Mouse (Mus musculus) frontal cortex, adult 2 months (tissue): ENCODE data around the gene Ube2l6. TPM values are rescaled to one million over a fixed set of nuclear protein-coding genes. Genes with fewer than 3 reads are reported as not detected.
"Not testable (repeated sequence)": the region's sequence is repeated elsewhere in the genome, so short reads cannot be mapped to it uniquely, and the experiment has no call there.

Experiments
- DNase-seq, 2 experiments: peaks; one replicate each; pipeline ENCODE4 v3.0.0; 2022; ENCODE audit warnings: low spot score in 1 of 2; ENCODE audit errors: extremely low spot score in 1 of 2
- polyA plus RNA-seq: library from polyadenylated mRNA; depleted of rRNA; stranded (reverse); fragments of >200 nt; gene quantifications from 2 replicates; pipeline ENCODE4 v1.2.3, GENCODE M21; 2012

Ube2l6 gene
- polyA plus RNA-seq, 1 experiment = 10.2 TPM

DNA sequence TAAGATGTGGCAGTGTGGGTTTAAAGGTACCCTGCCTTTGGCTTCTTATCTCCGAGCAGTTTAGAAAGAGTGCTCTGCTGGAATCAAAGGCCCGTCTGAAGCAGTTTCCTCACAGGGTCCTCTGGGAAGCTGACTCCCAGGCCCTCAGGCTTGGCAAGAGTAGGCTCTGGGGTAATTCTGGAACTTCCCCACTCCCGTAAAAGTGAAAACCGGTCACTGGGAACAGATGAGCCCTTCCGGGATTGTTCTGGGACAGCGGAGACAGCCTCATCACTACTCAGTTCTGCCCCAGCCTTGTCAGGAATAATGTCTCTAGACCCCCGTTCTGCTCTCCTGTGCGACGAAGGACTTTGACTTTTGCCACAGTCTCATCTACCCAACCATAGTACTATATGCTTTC, 8.2 kb upstream of the Ube2l6 start:
- no peak for DNase-seq

DNA sequence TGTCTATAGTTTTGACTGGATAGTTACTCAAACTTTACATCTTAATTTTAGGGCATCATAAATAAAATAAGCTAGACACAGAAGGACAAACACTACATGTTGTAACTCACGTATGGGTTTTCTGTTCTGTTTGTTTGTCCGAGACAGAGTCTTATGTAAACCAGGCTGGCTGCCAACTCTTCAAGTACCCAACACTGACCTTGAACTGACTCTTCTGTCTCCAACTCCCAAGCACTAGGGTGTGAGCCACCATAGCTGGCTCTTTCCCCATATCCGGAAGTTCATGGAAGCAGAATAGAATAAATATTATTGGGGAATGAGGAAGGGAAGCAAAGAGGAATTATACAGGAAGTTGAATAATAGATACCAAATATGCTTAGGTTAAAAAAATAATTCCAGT, 6.1 kb upstream of the Ube2l6 start:
- no peak for DNase-seq

DNA sequence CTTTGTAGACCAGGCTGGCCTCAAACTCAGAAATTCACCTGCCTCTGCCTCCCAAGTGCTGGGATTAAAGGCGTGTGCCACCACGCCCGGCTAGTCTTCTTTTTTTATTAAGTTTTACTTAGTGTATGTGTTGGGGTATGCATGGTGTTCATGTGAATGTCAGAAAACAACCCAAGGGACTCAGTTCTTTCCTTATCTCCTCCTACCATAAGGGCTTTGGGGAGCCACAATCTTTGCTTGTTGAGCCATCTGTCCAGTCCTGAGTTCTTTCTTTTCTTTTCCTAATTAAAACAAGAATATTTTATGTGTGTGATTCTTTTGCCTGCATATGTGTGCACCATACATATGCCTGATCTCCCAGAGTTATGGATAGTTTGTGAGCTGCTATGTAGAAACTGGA, 5.5 kb upstream of the Ube2l6 start:
- no peak for DNase-seq

DNA sequence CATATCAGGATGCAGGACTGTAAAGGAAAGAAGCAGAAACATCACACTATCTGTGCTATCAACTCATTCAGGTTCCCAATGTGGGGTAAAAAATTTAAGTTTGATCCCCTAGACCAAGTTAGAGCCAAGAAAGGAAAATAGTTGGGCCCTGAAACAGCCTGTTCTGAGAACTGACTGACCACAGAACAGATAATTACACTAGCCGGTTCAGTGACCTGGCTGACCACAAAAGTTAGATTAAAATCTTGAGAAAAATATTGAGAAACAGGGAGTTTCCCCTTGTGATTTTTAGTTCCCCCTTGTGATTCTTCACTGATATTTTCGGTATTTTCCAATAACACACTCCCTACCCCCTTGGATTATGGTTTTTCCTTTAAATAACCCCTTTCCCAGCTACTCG, 4.8 kb upstream of the Ube2l6 start:
- no peak for DNase-seq

DNA sequence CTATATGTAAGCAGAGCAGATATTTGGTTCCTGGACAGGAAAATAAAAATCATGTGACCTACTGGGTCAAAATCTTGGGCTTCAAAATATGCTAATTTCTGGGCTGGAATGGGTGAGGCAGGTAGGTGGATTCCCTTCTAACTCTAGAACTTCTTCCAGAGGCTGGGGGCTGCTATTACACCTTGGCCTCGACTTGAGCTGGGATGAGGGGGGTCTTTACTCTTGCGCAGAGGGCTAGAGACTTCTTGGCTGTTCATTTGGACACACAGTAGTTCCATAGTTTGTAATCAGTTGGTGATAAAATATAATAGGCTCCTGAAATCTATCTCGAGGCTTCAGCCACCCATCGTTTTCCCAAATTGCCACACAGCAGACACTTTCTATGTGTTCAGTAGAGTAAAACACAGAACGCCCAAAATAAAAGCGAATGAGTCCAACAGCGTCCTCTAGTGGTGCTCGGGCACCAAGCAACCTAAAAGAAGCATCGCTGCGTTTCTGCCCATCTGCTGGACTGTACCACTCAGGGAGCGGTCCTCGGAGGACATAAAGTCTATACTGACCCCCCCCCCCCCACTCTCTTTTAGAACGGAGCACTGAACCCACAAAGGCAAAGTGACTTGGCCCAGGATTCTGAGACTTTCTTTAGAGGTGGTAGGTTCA, 665 bp upstream of the Ube2l6 start:
- DNase-seq = peak; percentile 78 to 93

DNA sequence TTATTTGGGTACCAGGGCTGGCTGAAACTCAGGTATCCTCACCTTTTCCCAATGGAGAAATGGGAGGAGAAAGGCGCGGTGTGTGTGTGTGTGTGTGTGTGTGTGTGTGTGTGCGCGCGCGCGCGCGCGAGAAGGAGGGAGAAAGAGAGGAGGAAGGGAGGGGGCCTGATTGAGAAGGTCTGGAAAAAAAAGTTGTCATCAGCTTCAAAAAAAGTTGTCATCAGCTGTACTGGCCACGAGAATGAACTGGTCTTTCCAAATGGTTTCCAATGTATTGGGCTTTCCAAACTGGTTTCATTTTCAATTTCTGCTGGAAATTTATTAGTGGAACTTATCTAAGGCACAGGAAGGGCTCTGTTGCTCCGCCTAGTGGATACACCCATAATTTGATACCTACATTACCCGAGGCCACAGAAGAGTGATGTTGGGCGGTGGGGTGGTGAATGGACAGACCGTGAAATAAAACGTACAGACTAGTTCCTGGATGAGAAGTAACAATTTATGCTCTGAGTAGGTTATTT, 473 bp downstream of the Ube2l6 start:
- peak; percentile 41 to 82 for DNase-seq

DNA sequence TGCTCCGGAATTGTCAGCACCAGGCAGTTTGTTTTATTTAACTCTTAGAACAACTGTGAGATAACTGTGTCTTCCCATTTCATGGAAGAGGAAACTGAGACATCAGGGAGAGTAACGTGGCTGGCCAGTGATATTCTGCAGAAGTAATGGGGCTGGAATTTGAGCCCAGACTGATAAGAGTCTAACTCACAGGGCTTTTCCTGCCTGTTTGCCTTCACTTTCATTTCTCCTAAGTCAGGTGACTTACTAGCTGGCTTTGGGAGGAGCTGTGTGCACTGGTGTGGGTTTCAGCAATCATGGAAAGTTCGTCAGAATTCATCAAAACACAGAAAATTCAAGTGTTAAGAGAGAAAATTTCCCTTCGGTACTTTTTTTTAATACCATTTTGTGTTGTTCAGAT, 1.7 kb downstream of the Ube2l6 start:
- DNase-seq = no peak

DNA sequence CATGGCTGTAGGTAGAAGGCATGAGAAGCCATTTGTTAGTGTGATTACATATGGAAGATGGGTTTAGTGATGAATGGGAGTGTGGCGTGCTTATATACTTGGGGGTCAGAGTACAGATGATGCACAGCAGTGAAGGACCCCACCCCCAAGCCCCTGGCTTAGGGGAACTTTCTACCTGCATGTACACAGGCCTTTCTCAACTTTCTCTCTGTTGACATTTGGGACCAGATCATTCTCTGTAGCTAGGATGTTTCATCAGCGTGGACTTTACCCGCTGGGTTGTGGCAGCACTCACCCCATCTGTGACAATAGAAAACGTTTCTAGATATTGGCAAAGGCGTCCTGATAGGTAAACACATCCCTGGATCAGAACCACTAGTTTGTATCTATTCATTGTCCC, 2.6 kb downstream of the Ube2l6 start:
- not testable (repeated sequence) for DNase-seq

DNA sequence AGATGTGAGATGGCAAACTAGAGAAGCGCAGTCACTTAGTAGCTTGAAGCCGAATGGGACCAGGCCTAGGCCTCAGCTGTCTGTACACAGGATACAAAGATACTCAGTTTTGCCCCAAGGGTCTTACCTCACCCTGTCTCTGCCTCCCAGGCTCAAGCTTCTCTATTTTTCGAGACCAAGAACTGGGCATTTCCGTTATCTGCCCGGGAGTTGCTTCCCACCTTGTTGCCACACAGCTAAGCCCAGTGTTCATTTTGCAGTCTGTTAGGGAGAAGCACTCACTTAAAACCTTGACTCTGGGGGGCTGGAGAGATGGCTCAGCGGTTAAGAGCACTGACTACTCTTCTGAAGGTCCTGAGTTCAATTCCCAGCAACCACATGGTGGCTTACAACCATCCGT, 5.3 kb downstream of the Ube2l6 start:
- no peak for DNase-seq

DNA sequence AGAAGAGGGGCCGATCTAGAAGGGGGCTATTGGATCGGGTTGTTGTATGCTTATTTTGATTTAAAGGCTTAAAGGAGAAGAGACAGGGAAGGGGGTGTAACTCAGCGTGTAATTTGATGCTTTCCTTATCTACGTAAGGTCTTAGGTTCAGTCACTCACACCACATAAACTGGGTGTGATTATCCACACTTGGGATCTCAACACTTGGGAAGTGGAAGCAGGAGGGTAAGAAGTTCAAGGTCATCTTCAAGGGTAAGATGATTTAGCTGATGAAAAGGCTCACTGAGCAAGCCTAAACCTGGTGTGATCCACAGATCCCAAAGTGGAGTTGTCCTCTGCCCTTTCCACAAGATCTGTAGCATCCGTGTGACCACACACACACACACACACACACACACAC, 7.9 kb downstream of the Ube2l6 start:
- no peak for DNase-seq

DNA sequence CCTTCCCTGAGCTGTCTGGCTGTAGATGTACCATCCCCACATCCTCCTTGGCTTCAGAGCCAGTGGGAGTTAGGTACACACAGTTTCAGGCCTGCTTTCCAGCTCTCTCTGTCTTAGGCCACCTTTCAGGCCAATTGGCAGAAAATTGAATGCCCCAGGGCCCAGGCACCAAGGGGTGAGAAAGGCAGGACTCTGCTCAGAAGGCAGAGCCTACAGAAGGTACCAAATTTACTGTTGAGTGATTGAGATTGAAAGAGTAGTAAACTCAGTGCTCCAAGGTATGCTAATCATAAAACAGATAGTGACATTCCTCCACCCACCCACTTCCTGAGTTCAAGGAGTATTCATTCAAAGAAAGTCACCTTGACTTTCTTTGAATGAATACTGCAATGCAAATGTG, 10.7 kb downstream of the Ube2l6 start:
- DNase-seq = no peak

DNA sequence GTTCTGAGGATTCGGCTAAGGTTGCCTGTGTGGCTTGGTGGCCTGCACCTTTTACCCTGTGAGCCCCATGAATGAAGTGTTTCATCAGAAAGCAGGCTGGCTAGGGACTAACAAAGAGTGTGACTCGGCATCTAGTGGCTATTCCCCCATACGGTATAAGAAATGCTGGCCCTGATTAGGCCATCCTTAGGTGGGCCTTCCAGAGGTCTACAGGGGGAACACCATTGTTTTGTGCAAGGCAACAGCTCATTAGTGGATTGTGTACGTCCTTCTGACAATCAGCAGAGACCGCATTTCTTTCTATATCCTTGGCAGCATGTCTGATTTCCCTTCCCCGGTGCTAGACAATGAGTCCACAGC, 11.9 kb downstream of the Ube2l6 start:
- DNase-seq = no peak

DNA sequence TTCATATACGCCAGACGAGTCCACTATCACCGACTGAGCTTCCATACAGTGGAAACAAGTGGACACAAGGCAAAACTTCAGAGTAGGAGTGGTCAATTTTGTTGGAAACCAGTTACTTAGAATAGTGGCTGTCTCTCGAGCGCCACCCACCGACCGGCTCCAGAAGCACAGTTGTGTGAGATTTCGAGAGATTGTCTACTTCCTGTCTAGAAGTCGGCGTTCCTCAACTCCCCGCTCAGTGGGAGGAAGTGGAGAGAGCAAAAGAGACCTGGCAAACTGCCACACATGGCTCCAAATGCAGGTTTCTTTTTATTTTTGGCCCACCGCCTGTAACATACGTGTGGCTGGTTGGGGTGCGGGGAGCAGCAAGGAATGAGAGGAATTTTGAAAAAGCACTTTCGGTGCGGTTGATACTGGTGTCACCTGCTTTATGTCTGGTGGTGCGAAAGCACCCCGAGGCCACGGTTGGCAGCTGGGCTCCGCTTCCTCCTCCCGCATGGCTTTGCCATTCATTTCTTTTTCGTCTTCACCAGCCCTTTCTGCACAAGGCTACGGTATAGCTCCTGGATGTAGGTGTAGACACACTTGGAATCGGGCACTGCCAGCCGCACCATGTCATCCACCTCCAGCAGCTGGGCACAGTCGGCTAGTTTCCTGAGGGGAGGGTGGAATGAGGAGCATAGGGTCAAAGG, 12.4 kb downstream of the Ube2l6 start:
- peak; percentile 81 to 94 for DNase-seq

DNA sequence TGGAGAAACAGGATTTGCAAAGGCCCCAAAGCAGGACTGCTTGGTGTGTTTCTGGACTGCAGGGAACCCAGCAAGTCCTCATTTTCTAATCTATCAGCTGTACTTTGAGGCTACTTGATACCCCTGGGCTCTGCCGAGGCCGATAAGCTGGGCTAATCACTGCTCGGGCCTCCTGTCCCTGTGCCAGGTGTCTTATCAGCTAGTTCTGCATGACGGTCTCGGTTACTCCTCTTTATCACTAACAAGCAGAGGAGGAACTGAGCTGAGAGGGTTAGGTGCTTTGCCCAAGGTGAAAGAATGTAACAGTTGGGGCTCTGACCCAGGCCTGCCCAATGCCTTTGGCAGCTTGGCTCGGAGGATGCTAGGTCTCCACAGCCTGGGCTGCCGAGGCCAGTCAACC, 13.3 kb downstream of the Ube2l6 start:
- DNase-seq = no peak

DNA sequence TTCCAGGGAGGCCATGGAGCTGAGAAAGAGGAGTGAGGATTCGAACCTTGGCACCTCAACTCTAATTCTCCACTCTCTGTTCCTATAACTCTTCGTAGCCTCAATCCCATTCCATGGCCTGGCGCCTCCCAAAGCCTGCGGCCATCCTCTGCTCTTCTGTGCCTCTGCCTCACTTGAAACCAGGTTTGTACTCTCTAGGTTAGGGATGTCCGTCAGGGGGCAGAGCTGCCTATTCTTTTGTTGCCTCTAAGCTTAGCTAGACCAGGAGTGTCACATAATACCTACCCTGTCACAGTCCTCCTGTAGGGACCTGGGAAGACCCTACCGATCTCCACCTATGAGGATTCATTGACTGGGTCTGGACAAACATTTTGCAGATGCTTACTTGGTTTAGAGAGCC, 14.0 kb downstream of the Ube2l6 start:
- no peak for DNase-seq

DNA sequence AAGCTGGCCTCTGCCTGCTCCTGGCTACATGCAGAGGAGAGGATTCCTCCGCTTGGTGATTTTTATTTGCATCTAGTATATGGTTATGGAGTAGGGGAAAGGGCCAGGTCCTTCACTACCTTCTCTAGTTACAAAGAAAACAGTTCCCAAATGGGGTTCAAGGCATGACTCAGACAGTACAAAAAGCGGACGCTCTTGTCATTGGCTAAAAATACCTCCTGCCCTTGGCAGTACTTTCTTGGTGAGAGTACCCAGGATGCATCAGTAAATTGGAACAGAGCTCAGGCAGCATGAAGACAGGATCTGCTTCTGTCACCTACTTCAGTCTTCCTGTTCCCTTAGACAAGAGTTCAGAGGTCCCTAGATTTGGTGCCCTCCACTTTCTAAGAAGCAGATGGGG, 21.2 kb downstream of the Ube2l6 start:
- DNase-seq = peak; percentile 35 to 69

DNA sequence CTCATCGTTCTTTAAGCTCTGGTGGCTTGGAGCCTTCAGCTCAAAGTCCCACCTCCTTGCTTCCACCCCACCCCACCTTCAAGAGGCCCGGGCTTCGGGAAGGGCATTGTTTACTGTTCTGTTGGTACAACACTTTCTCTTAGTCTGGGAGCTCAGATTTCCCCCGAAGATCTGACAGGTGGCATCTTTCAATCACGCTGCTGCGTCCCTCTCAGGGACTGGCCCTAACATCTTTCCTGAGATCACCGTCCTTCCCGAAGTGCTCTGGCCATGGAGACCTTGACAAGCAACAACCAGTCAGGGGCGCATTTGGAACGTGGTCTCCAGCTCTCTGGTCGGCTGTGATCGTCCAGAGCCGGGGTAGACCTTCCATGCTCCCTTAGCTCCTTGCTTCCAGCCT, 23.9 kb downstream of the Ube2l6 start, which contains the start of gene Smtnl1:
Gene Smtnl1, minus strand, starts transcription at position 101 of the 400 bp plus-strand sequence.
- DNase-seq = no peak

DNA sequence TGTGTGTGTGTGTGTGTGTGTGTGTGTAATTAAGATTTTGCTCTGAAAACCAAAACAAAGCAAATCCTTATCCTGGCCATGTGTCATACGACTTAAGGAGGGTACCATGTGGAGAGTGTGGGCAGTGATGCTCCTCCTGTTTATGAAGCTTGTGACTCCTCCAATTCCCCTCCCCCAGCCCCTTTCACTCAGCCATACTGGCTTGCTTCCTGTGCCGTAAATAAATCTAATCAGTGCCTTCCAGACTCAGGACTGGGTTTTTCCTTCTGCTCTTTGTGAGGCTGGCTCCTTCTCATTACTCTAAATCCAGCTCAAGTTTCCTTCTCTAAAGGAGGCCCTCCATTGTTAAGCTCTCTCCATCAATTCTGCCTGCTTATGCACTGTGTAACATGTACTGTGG, 24.6 kb downstream of the Ube2l6 start:
- DNase-seq = no peak

DNA sequence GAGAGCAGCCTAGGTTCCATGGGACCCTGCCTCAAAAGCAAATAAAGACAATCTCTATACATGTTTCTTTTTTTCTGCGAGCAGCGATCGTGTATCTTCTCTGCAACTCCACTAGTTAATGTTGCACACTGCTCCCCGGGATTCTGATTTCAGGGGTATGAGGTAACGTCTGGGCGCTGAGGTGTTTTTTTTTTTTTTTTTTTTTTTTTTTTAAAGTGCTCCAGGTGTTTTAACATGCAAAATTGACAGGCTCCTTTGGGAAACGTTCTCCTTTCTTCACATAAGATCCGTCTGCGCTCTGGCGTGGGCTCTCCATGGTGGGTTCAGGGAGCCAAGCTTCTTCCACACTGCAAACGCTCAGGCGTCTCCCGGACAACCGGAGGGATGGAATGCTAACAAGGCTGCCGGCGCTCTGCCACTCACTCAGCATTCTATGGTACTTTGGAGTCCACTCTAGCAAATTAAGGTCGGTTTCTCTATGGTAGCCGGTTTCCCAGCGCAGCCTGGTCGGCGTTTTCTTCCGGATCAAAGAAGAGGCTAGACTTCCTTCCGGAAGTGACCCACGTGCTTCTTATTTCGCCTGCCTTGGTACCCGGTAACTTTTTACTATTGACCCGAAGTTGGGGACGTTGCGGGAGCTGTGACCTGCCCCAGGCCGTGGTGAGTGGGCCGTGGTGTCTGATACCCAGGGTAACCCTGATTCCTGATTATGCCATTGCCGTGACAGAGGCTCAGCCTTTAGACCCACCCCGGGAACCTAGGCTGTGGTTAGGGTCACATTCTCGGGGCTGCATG, 28.1 kb downstream of the Ube2l6 start, which contains the start of gene Timm10:
Gene Timm10, plus strand, starts transcription at position 510 of the 795 bp plus-strand sequence.
- peak; percentile 88 to 95 for DNase-seq

DNA sequence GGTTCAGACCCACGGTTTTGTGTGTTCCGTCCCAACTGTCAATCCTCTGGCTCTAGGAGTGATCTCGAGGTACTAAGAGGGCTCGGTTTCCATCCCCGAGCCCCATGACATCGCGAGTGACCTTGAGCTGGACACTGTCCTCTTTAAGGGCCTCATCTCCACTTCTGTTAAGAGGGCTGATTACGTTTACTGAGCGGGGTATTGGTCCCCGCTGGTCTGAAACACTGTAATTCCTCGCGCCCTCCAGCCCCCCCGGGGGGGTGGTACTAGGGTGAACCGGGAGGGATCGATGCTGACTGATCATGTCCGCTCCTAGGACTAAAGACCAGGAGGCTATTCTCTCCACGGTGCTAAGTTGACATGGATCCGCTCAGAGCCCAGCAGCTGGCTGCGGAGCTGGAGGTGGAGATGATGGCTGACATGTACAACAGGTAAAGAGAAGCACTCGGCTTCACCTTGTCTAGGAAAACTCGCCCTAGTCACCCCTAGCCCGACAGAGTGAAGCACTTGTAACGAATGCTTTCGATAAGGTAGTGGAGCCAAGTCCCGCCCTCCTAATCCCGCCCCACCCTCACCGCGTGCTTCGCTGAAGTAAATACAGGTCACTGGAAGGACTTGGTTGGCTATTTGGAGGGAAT, 28.8 kb downstream of the Ube2l6 start:
- DNase-seq = no peak
